Mouse (Mus musculus) C2C12 (cell line): ENCODE results near the gene Arfgap3. TPM values are rescaled to one million over a fixed set of nuclear protein-coding genes. Genes with fewer than 3 reads are reported as not detected.
"Not testable (repeated sequence)": the region's sequence is repeated elsewhere in the genome, so short reads cannot be mapped to it uniquely, and the experiment has no call there.

Source experiments
- H3K27me3 ChIP-seq: one replicate; pipeline ENCODE4 v1.6.1; 2011; ENCODE audit not compliant: control insufficient read depth, insufficient read depth, insufficient read length
- H3K36me3 ChIP-seq: one replicate; pipeline ENCODE4 v1.6.1; 2011; ENCODE audit not compliant: control insufficient read depth, insufficient read depth
- H3K4me3 ChIP-seq: one replicate; pipeline ENCODE4 v1.5.1; 2011; ENCODE audit warnings: mild to moderate bottlenecking, control low read depth; ENCODE audit not compliant: poor library complexity, insufficient read depth, severe bottlenecking
- H3K79me2 ChIP-seq: one replicate; pipeline ENCODE4 v1.6.1; 2011; ENCODE audit not compliant: control insufficient read depth, insufficient read depth
- H3K79me3 ChIP-seq: one replicate; pipeline ENCODE4 v1.6.1; 2011; ENCODE audit warnings: low read depth, control low read depth
- H3ac ChIP-seq: one replicate; pipeline ENCODE3; 2011; ENCODE audit warnings: low read depth; ENCODE audit not compliant: control insufficient read depth, insufficient read length
- CEBPB ChIP-seq: IDR thresholded peaks from one replicate; pipeline ENCODE4 v1.6.1; 2011; ENCODE audit warnings: low read depth, mild to moderate bottlenecking, control low read depth, moderate library complexity
- CTCF ChIP-seq: IDR thresholded peaks from one replicate; pipeline ENCODE4 v1.5.1; 2011; ENCODE audit not compliant: control insufficient read depth, insufficient read depth, insufficient read length
- FOSL1 ChIP-seq: IDR thresholded peaks from one replicate; pipeline ENCODE4 v1.8.0; 2011; ENCODE audit warnings: mild to moderate bottlenecking, low read length; ENCODE audit not compliant: poor library complexity, insufficient read depth, severe bottlenecking
- MAX ChIP-seq: IDR thresholded peaks from one replicate; pipeline ENCODE4 v1.6.1; 2011; ENCODE audit warnings: mild to moderate bottlenecking, control low read depth
- MYOD1 ChIP-seq: IDR thresholded peaks from one replicate; pipeline ENCODE4 v1.6.1; 2011; ENCODE audit warnings: low read depth; ENCODE audit not compliant: control insufficient read depth, insufficient read length
- MYOG ChIP-seq: IDR thresholded peaks from one replicate; pipeline ENCODE4 v1.6.1; 2011; ENCODE audit not compliant: control insufficient read depth, insufficient read length; ENCODE audit errors: extremely low read depth
- USF1 ChIP-seq: IDR thresholded peaks from one replicate; pipeline ENCODE4 v1.6.1; 2011; ENCODE audit warnings: low read depth, mild to moderate bottlenecking, control low read depth, moderate library complexity
- polyA plus RNA-seq: library from polyadenylated mRNA; unstranded; fragments of >200 nt; fragmentation: generic; extraction: Trizol; gene quantifications from one replicate; pipeline ENCODE4 v1.2.1, GENCODE M21; 2012; ENCODE audit warnings: missing spikeins

The Arfgap3 gene
- polyA plus RNA-seq, 1 experiment, result 39.6 TPM

DNA sequence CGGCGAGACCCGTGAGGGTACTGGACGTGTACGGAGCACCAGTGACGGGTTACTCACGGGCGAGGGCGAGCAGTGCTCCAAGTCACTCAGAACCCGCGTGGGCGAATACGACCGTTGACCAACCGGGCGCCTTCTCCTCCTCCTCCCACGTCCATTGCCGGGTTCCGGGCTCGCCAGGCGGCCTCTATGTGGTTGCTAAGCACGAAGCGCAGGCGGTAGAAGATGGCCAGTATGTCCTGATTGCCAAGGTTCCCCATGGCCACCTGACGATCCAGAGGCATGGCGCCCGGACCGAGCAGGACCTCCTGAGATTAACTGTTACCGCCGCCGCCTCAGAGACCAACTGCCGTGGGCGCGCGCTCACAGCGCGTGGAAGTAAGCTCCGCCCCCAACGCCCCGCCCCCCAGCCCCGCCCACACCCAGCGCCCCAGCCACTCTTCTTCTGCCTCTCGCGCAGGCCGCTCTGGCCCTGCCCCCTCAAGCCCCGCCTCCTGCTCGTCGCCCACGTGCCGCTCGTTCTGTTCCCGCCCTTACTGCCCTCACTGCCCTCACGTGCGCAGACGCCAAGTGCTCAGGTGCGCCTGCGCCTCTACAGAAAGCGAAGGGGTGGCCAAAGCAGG lies 17.0 kb upstream of the Arfgap3 start:
- H3K4me3 ChIP-seq, result no peak overlapping the region
- no peaks in the 10 kb centered on the region for H3K79me2 ChIP-seq
- TF ChIP-seq CEBPB, result no peak
- TF ChIP-seq MAX, result no peak
- no peak for TF ChIP-seq CTCF
- TF ChIP-seq USF1, result no peak
- TF ChIP-seq MYOD1, result no peak
- TF ChIP-seq FOSL1, result no peak
- TF ChIP-seq MYOG, result no peak
- H3ac ChIP-seq, result no peak overlapping the region
- no peaks in the 10 kb centered on the region for H3K79me3 ChIP-seq
- H3K36me3 ChIP-seq, result peaks cover 5% of the 10 kb centered on the region
- no peaks in the 10 kb centered on the region for H3K27me3 ChIP-seq

DNA sequence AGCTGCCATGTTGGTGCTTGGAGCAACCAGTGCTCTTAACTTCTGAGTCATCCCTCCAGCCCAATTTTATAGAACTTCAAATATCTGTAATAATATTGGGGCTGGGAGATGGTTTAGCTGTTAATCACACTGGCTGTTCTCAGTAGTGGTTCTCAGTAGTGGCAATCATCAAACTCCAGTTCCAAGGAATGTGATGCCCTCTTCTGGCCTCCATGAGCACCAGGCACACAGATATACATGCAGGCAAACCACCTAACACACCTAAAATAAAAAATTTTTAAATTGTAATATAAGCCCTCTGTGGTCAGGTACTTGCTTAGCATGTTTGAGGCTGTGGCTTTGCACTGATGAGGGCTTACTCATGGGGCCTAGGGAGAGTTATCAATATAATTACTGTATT lies 15.7 kb upstream of the Arfgap3 start:
- TF ChIP-seq CTCF (peak; percentile 1), MYOD1 (no peak)
- H3K4me3 ChIP-seq, result no peak overlapping the region

DNA sequence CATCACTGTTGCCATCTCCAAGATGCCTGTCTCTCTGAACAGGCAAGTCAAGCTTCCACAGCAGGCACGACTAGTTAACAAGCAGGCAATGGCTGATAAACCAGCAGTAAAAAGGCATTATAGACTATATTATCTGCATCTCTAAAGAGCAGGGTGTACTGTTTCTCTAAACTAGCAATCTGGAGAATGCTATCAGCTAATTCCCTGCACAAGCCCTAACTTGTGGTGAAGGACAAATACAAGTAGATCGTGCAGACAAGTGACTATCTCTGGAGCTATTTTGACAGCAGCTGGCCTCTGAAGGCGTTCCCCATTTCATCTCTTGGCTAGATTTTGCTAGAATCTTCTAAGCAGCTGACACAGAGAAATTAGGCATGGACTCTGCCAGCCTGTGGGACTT lies 14.1 kb upstream of the Arfgap3 start:
- TF ChIP-seq MAX (no peak), MYOD1 (no peak), FOSL1 (no peak), CEBPB (no peak), USF1 (no peak), CTCF (no peak), MYOG (no peak)
- no peak overlapping the region for H3ac ChIP-seq
- H3K27me3 ChIP-seq, result no peaks in the 10 kb centered on the region
- H3K79me2 ChIP-seq, result no peaks in the 10 kb centered on the region
- no peaks in the 10 kb centered on the region for H3K36me3 ChIP-seq
- H3K79me3 ChIP-seq, result no peaks in the 10 kb centered on the region
- H3K4me3 ChIP-seq, result no peak overlapping the region

More for the DNA sequence above, 15.7 kb upstream of the Arfgap3 start:
- Histone ChIP-seq H3K79me2 (no peaks in the 10 kb centered on the region), H3K27me3 (no peaks in the 10 kb centered on the region), H3K36me3 (no peaks in the 10 kb centered on the region), H3K79me3 (no peaks in the 10 kb centered on the region), H3ac (no peak overlapping the region)

DNA sequence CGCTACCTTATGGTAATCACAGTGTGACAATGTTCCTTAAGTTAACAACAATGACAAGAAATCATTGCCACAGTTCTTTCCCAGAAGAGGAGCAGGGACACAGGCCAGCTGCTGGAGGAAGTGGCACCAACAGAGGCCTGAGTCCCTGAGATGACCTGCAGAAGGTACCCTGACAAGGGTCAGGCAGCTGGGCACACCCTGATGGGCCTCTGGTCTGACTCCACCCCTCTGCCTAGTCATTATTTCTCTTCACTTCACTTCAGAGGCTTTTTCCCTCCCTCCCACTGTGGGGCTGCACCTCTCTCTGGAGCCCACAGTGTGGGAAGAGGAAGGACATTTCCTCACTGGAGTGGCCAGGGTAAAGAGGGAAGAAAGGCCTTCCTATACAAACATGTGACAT lies 12.8 kb upstream of the Arfgap3 start:
- not testable (repeated sequence) for H3K79me2 ChIP-seq, H3K4me3 ChIP-seq, H3K36me3 ChIP-seq, H3ac ChIP-seq, H3K79me3 ChIP-seq, H3K27me3 ChIP-seq

DNA sequence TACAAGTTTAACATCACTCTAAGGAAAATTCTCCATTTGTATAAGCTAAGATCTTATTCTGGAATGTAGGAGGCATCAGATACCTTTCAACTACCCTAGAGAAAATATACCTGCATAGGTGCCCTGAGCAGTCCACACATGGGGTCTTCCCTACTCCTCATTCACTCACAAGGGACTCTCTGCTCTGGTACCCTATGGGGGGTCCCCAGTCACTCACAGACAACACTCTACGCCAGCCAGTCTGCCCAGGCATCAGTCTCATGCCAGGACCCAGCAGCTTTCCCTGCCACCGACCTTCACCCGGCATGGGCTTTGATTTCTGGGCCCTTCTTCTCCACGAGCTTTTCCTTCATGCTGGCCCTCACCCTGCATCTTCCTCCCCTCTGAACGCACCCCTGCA lies 10.9 kb upstream of the Arfgap3 start:
- H3K79me3 ChIP-seq, H3K36me3 ChIP-seq, H3K4me3 ChIP-seq, H3K79me2 ChIP-seq, H3ac ChIP-seq, H3K27me3 ChIP-seq: not testable (repeated sequence)

DNA sequence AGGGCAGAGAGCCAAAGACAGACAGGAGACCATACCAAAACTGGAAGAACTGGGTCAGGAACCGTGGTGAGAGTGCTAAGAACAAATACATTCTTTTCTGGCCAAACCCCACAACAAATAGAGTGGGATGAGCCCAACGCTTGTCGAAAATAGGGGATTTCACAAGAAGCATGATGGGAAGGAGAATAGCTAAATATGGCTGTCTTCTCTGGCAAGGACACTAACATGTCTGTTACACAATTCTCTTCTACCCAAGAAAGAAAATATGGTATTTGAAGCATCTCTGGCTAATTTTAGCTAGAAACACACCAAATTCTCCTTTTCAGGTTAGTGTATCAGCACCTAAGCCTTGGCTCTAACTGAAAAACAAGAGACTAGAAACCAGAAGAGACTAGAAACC lies 10.1 kb upstream of the Arfgap3 start:
- Histone ChIP-seq H3ac (no peak overlapping the region), H3K79me3 (no peaks in the 10 kb centered on the region), H3K4me3 (no peak overlapping the region)

DNA sequence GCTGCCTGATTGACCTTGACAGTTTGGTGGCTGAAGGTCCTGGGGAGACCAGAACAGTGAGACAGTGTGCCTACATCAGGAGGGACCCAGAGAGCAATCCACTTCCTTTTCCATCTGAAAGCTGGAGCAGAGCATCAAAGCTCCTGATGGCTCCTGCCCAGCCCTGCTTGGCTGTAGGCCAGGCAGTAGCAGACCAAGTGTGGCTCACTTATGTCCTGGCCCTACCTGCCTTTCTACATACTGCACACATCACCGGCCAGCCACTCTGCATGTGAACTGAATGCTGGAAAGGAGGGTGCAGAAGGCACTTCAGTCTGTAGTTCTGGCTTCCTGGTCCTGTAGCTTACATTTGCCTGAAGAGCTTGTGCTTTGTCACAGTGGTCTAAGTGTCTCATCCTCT lies 8.4 kb upstream of the Arfgap3 start:
- no peak overlapping the region for H3ac ChIP-seq
- no peak overlapping the region for H3K4me3 ChIP-seq
- TF ChIP-seq USF1 (no peak), FOSL1 (no peak), CEBPB (no peak), MAX (no peak), MYOG (no peak), CTCF (no peak), MYOD1 (no peak)
- H3K79me3 ChIP-seq, result no peaks in the 10 kb centered on the region
- H3K79me2 ChIP-seq, result no peaks in the 10 kb centered on the region
- no peaks in the 10 kb centered on the region for H3K27me3 ChIP-seq
- no peaks in the 10 kb centered on the region for H3K36me3 ChIP-seq

More for the DNA sequence above, 10.1 kb upstream of the Arfgap3 start:
- Histone ChIP-seq H3K79me2 (no peaks in the 10 kb centered on the region), H3K27me3 (no peaks in the 10 kb centered on the region), H3K36me3 (no peaks in the 10 kb centered on the region)
- no peak for TF ChIP-seq MYOG
- no peak for TF ChIP-seq USF1
- no peak for TF ChIP-seq CEBPB
- TF ChIP-seq FOSL1, result no peak
- no peak for TF ChIP-seq CTCF
- TF ChIP-seq MYOD1, result no peak
- no peak for TF ChIP-seq MAX
